Mouse (Mus musculus) MEL (cell line): Measurements from ENCODE around the gene Olfr521. TPM values are rescaled to one million over a fixed set of nuclear protein-coding genes. Genes with fewer than 3 reads are reported as not detected.

Experiments
- polyA plus RNA-seq, 2 experiments: library from polyadenylated mRNA; stranded (reverse) in 1 of 2; unstranded in 1 of 2; fragments of >175 nt in 1 of 2; fragments of >200 nt in 1 of 2; gene quantifications; 2 replicates each; pipeline versions ENCODE4 v1.2.1 to v1.2.4; 2012; ENCODE audit warnings: low replicate concordance in 2 of 2, low read depth in 1 of 2; ENCODE audit not compliant: insufficient read length in 2 of 2, insufficient read depth in 1 of 2, missing spikeins in 1 of 2
- total RNA-seq: library from RNA; depleted of rRNA; stranded (reverse); fragments of 300-350 nt; gene quantifications from 2 replicates; pipeline ENCODE4 v1.2.3, GENCODE M21; 2012; rRNA removed

Gene Olfr521
- total and polyA plus RNA-seq, 3 experiments = not detected

Other genes with a start within 250 kb of the Olfr521 start
- 44.3 and 62.7 TPM in 2 replicates for gene Arrb1, start 228.0 kb upstream of the Olfr521 start, total RNA-seq
- gene Arrb1, start 228.0 kb upstream of the Olfr521 start, polyA plus RNA-seq = 10 to 100 TPM; 27.0 to 67.7 TPM
- not detected in 2 replicates for gene Tpbgl, start 136.4 kb upstream of the Olfr521 start, total RNA-seq
- not detected for gene Tpbgl, start 136.4 kb upstream of the Olfr521 start, polyA plus RNA-seq
- not detected in 2 replicates for gene Slco2b1, start 52.2 kb upstream of the Olfr521 start, total RNA-seq
- gene Slco2b1, start 52.2 kb upstream of the Olfr521 start, polyA plus RNA-seq = under 1 TPM in 1 of 2 experiments, not detected in 1; 0.06 TPM
- gene Olfr520, start 33.2 kb upstream of the Olfr521 start, total RNA-seq = not detected in 2 replicates
- not detected for gene Olfr520, start 33.2 kb upstream of the Olfr521 start, polyA plus RNA-seq
- gene Neu3, start 64.9 kb downstream of the Olfr521 start, total RNA-seq = 3.0 and 3.1 TPM in 2 replicates
- 1 to 10 TPM in 1 of 2 experiments, not detected in 1; 3.5 TPM for gene Neu3, start 64.9 kb downstream of the Olfr521 start, polyA plus RNA-seq
- 0.42 and 0.58 TPM in 2 replicates for gene Xrra1, start 95.6 kb downstream of the Olfr521 start, total RNA-seq
- gene Xrra1, start 95.6 kb downstream of the Olfr521 start, polyA plus RNA-seq = 1 to 10 TPM in 1 of 2 experiments, not detected in 1; 1.2 TPM
- gene Spcs2, start 100.0 kb downstream of the Olfr521 start, total RNA-seq = 203 and 241 TPM in 2 replicates
- 100 to 1,000 TPM in 1 of 2 experiments, not detected in 1; 152 TPM for gene Spcs2, start 100.0 kb downstream of the Olfr521 start, polyA plus RNA-seq
- 5.9 and 6.2 TPM in 2 replicates for gene Rnf169, start 216.9 kb downstream of the Olfr521 start, total RNA-seq
- gene Rnf169, start 216.9 kb downstream of the Olfr521 start, polyA plus RNA-seq = 1 to 10 TPM in 1 of 2 experiments, not detected in 1; 7.2 TPM
- gene Chrdl2, start 242.7 kb downstream of the Olfr521 start, total RNA-seq = not detected in 2 replicates
- gene Chrdl2, start 242.7 kb downstream of the Olfr521 start, polyA plus RNA-seq = under 1 TPM in 1 of 2 experiments, not detected in 1; 0.08 TPM